Mouse (Mus musculus): Measurements from ENCODE around the gene 4930562C15Rik. TPM values are rescaled to one million over a fixed set of nuclear protein-coding genes. Genes with fewer than 3 reads are reported as not detected.

4930562C15Rik gene
- total and polyA plus RNA-seq, 3 experiments: 0.12 to 0.21 TPM; not detected in 1

- TF ChIP-seq MAFK (IDR thresholded peaks at IDR 0.05; ENCODE audit: borderline replicate concordance, low read depth, low read length) (no peak), NELFE (IDR thresholded peaks at IDR 0.05; ENCODE audit: low read depth, low read length) (no peak), ZKSCAN1 (IDR thresholded peaks at IDR 0.05; ENCODE audit: low read depth, low read length) (no peak), MYB (IDR thresholded peaks at IDR 0.05; ENCODE audit: low read depth, low read length) (no peak), MAX (IDR thresholded peaks at IDR 0.05; ENCODE audit: low read length) (no peak), ELF1 (IDR thresholded peaks at IDR 0.05; ENCODE audit: low read depth, low read length) (no peak), ZNF384 (IDR thresholded peaks at IDR 0.05; ENCODE audit: low read depth, low read length) (no peak), POLR2AphosphoS2 (IDR thresholded peaks at IDR 0.05; ENCODE audit: low read length) (no peak), UBTF (IDR thresholded peaks at IDR 0.05; ENCODE audit: borderline replicate concordance, insufficient read depth, low read depth, low read length) (no peak), ZC3H11A (IDR thresholded peaks at IDR 0.05; ENCODE audit: low read depth, low read length) (no peak), GABPA (IDR thresholded peaks at IDR 0.05; ENCODE audit: low read depth, low read length) (no peak), MXI1 (IDR thresholded peaks at IDR 0.05; ENCODE audit: low read depth, low read length) (no peak), SMC3 (IDR thresholded peaks at IDR 0.05; ENCODE audit: low read depth, low read length) (no peak), ZMIZ1 (IDR thresholded peaks at IDR 0.05; ENCODE audit: low read depth, low read length) (no peak)
- H3K4me3 ChIP-seq (ENCODE audit: control insufficient read depth in 1 of 2, insufficient read depth in 1 of 2, low read depth in 2 of 2, low read length in 2 of 2): no peak overlapping the region
- no peak overlapping the region for H3K27ac ChIP-seq (ENCODE audit: control insufficient read depth, low read depth, low read length)
- no peaks in the 10 kb centered on the region; a peak in 1 of 4 replicates for H3K36me3 ChIP-seq (ENCODE audit: control insufficient read depth in 1 of 2, insufficient read depth in 2 of 2, low read length in 2 of 2)
- DNase-seq (ENCODE audit: low read depth, low spot score): no peak
- H3K27me3 ChIP-seq (ENCODE audit: control insufficient read depth in 1 of 2, insufficient read depth in 2 of 2, low read length in 2 of 2): no peaks in the 10 kb centered on the region
- H3K9ac ChIP-seq (ENCODE audit: control insufficient read depth, low read depth, low read length, poor library complexity, severe bottlenecking): no peak overlapping the region
- H3K79me2 ChIP-seq (ENCODE audit: control insufficient read depth, insufficient read depth, low read length, poor library complexity): no peaks in the 10 kb centered on the region
- no peaks in the 10 kb centered on the region for H3K4me1 ChIP-seq (ENCODE audit: control insufficient read depth in 1 of 2, insufficient read depth in 2 of 2, low read length in 2 of 2)
- H3K9me3 ChIP-seq (replicated peaks; ENCODE audit: insufficient read depth, low read length): no peaks in the 10 kb centered on the region
Observed at GRCm38 (mm10) chr16:4910758-4911157, 75.5 kb downstream of the 4930562C15Rik start.

- H3K27me3 ChIP-seq (ENCODE audit: control insufficient read depth in 1 of 2, insufficient read depth in 2 of 2, low read length in 2 of 2): no peaks in the 10 kb centered on the region
- no peak overlapping the region for H3K27ac ChIP-seq (ENCODE audit: control insufficient read depth, low read depth, low read length)
- H3K4me1 ChIP-seq (ENCODE audit: control insufficient read depth in 1 of 2, insufficient read depth in 2 of 2, low read length in 2 of 2): no peaks in the 10 kb centered on the region
- no peak overlapping the region for H3K4me3 ChIP-seq (ENCODE audit: control insufficient read depth in 1 of 2, insufficient read depth in 1 of 2, low read depth in 2 of 2, low read length in 2 of 2)
- no peak overlapping the region for H3K9ac ChIP-seq (ENCODE audit: control insufficient read depth, low read depth, low read length, poor library complexity, severe bottlenecking)
- H3K36me3 ChIP-seq (ENCODE audit: control insufficient read depth in 1 of 2, insufficient read depth in 2 of 2, low read length in 2 of 2): no peaks in the 10 kb centered on the region; a peak in 1 of 4 replicates
- H3K9me3 ChIP-seq (replicated peaks; ENCODE audit: insufficient read depth, low read length): no peaks in the 10 kb centered on the region
- no peaks in the 10 kb centered on the region for H3K79me2 ChIP-seq (ENCODE audit: control insufficient read depth, insufficient read depth, low read length, poor library complexity)
- TF ChIP-seq ZC3H11A (IDR thresholded peaks at IDR 0.05; ENCODE audit: low read depth, low read length): no peak
- TF ChIP-seq USF2 (IDR thresholded peaks at IDR 0.05; ENCODE audit: borderline replicate concordance in 1 of 2, insufficient read depth in 1 of 2, low read depth in 1 of 2, low read length in 2 of 2): no peak
- TF ChIP-seq CHD1 (IDR thresholded peaks at IDR 0.05; ENCODE audit: low read depth, low read length): no peak
- TF ChIP-seq ZNF384 (IDR thresholded peaks at IDR 0.05; ENCODE audit: low read depth, low read length): no peak
- no peak for DNase-seq (ENCODE audit: low read depth, low spot score)
Observed at GRCm38 (mm10) chr16:4912074-4912648, 76.9 kb downstream of the 4930562C15Rik start.
